Mouse (Mus musculus) liver, embryonic 14.5 days (tissue): ENCODE data around the gene 1700122O11Rik.

Source experiments
- CTCF ChIP-seq: IDR thresholded peaks from 2 replicates; pipeline ENCODE4 v1.5.1; 2016; ENCODE audit warnings: antibody characterized with exemption, low read depth, control low read depth
- EP300 ChIP-seq: IDR thresholded peaks from 2 replicates; pipeline ENCODE4 v1.6.1; 2016; ENCODE audit warnings: antibody characterized with exemption, low read depth

DNA sequence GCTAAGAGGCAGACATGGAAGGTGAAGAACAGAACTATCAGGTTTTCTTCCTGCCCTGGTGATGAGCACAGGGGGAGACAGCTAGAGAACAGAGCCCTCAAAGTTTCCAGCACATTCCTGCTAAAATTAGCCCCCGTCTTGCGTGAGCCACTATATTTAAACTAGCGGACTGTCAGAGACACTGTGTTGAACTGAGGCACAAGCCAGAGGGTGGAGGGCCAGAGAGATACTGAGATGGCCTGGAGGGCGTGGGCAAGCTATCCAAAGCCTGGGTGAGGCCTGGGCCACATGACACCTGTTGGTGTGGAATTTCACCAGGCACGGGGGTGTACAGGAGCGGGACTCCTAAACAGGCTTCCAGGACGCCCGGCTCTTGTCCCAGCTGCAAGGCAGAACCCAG is 14.0 kb downstream of the 1700122O11Rik start:
- TF ChIP-seq CTCF = no peak
- TF ChIP-seq EP300 = no peak
